Mouse (Mus musculus) kidney, postnatal 36 days (tissue): ENCODE measurements at regions not wholly inside any gene's neighbourhood (a gene's known extent, or its start where the extent isn't known, plus 50 kb on each side); places are given as distances from the start of the nearest gene placed in this dataset.

Source experiments
- DNase-seq, 2 experiments: peaks; one replicate each; pipeline ENCODE4 v3.0.0; 2021 to 2022; ENCODE audit warnings: mixed read lengths in 2 of 2

GRCm38 (mm10) chr14:99366281-99366987 lies 67.9 kb downstream of the Klf5 start:
- peak; percentile 1 to 3 for DNase-seq

- DNase-seq = peak in 1 of 2 experiments; percentile 2
Measured at GRCm38 (mm10) chr14:99366996-99367555, 68.6 kb downstream of the Klf5 start.

- DNase-seq = no peak
Measured at GRCm38 (mm10) chr14:99369366-99369765, 70.9 kb downstream of the Klf5 start.

GRCm38 (mm10) chr14:99373682-99374081 lies 75.2 kb downstream of the Klf5 start:
- no peak for DNase-seq

- DNase-seq = no peak
Measured at GRCm38 (mm10) chr14:99375040-99375610, 76.6 kb downstream of the Klf5 start.

GRCm38 (mm10) chr14:99376652-99377502 lies 78.4 kb downstream of the Klf5 start:
- no peak for DNase-seq

- no peak for DNase-seq
Measured at GRCm38 (mm10) chr14:99381262-99382017, 82.9 kb downstream of the Klf5 start.

- no peak for DNase-seq
Measured at GRCm38 (mm10) chr14:99382051-99382450, 83.6 kb downstream of the Klf5 start.

GRCm38 (mm10) chr14:99383170-99383569 lies 84.7 kb downstream of the Klf5 start:
- no peak for DNase-seq

- DNase-seq = no peak
Measured at GRCm38 (mm10) chr14:99387581-99387980, 89.1 kb downstream of the Klf5 start.

- DNase-seq = no peak
Measured at GRCm38 (mm10) chr14:99389306-99389705, 90.8 kb downstream of the Klf5 start.

GRCm38 (mm10) chr14:99391700-99392099 lies 93.2 kb downstream of the Klf5 start:
- no peak for DNase-seq

GRCm38 (mm10) chr14:99392813-99393212 lies 94.3 kb downstream of the Klf5 start:
- no peak for DNase-seq

- DNase-seq = peak; percentile 51 to 67
Measured at GRCm38 (mm10) chr14:99393611-99394010, 95.1 kb downstream of the Klf5 start.

GRCm38 (mm10) chr14:99403155-99403726 lies 104.8 kb downstream of the Klf5 start:
- no peak for DNase-seq

- DNase-seq = no peak
Measured at GRCm38 (mm10) chr14:99405228-99405627, 106.7 kb downstream of the Klf5 start.

GRCm38 (mm10) chr14:99411835-99412234 lies 113.3 kb downstream of the Klf5 start:
- DNase-seq = no peak

- DNase-seq = no peak
Measured at GRCm38 (mm10) chr14:99416169-99416568, 117.7 kb downstream of the Klf5 start.

- no peak for DNase-seq
Measured at GRCm38 (mm10) chr14:99418970-99419369, 120.5 kb downstream of the Klf5 start.

GRCm38 (mm10) chr14:99423334-99423733 lies 124.8 kb downstream of the Klf5 start:
- no peak for DNase-seq

- DNase-seq = no peak
Measured at GRCm38 (mm10) chr14:99427049-99427448, 128.6 kb downstream of the Klf5 start.

GRCm38 (mm10) chr14:99430323-99430722 lies 131.8 kb downstream of the Klf5 start:
- no peak for DNase-seq
